Mouse (Mus musculus) forebrain, embryonic 10.5 days (tissue): ENCODE measurements around the gene Lcmt1. TPM values are rescaled to one million over a fixed set of nuclear protein-coding genes. Genes with fewer than 3 reads are reported as not detected.

Source experiments
- DNase-seq: peaks from one replicate; pipeline ENCODE4 v3.0.0-alpha.2; 2017; ENCODE audit warnings: low spot score; ENCODE audit errors: extremely low spot score
- H3K27ac ChIP-seq: fragments of 300-500 bp; sonication (generic); 2 replicates; pipeline ENCODE4 v1.5.1; 2016; ENCODE audit warnings: mild to moderate bottlenecking
- H3K27me3 ChIP-seq: fragments of 300-500 bp; sonication (generic); 2 replicates; pipeline ENCODE4 v1.6.1; 2016; ENCODE audit warnings: mild to moderate bottlenecking; ENCODE audit not compliant: poor library complexity, severe bottlenecking
- H3K36me3 ChIP-seq: fragments of 300-500 bp; sonication (generic); replicated peaks from 2 replicates; pipeline ENCODE4 v1.6.1; 2016; ENCODE audit warnings: mild to moderate bottlenecking, moderate library complexity
- H3K4me1 ChIP-seq: fragments of 300-500 bp; sonication (generic); 2 replicates; pipeline ENCODE4 v1.6.1; 2016
- H3K4me3 ChIP-seq: fragments of 300-500 bp; sonication (generic); 2 replicates; pipeline ENCODE4 v1.5.1; 2016; ENCODE audit warnings: mild to moderate bottlenecking, moderate library complexity
- H3K9me3 ChIP-seq: fragments of 300-500 bp; sonication (generic); 2 replicates; pipeline ENCODE4 v1.6.1; 2016; ENCODE audit warnings: mild to moderate bottlenecking, moderate library complexity
- WGBS: fragments of 180-500 bp; shearing (Covaris S2); methylation state at CpG from one replicate; pipeline ENCODE4 v1.1.7; 2016; 5-methylcytosine and 5-hydroxymethylcytosine counted together
- polyA plus RNA-seq: library from polyadenylated mRNA; unstranded; fragments of >200 nt; fragmentation: Nextera tagmentation; extraction: Ambion mirVana; gene quantifications from 2 replicates; pipeline ENCODE4 v1.2.1, GENCODE M21; 2016

Gene Lcmt1
- polyA plus RNA-seq, 1 experiment from 2014 or later, result 52.0 TPM

DNA sequence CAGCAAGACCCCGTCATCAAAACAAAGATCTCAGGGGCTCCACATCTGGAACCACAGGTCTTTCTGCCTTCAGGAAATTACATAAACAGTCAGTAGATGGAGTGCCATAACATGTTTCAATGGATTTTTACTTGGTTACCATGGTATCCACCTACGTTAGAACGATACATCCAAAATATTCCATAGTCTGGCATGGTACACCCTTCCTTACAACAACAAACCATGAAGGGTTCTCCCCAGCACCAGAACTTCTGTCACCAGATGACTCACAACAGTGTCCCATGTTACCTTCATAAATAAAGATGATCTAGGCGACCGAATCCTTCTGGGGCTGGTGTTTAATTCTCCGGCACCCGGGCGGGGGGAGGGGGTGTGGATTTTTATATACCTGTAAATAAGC is 5.6 kb upstream of the Lcmt1 start:
- Histone ChIP-seq H3K36me3 (peaks cover 16% of the 10 kb centered on the region), H3K4me1 (peaks cover 41% of the 10 kb centered on the region), H3K27ac (no peak overlapping the region), H3K9me3 (no peaks in the 10 kb centered on the region), H3K4me3 (no peak overlapping the region), H3K27me3 (no peaks in the 10 kb centered on the region)
- WGBS, result 95% methylated on average over 8 of the region's 8 CpGs
- DNase-seq, result no peak

DNA sequence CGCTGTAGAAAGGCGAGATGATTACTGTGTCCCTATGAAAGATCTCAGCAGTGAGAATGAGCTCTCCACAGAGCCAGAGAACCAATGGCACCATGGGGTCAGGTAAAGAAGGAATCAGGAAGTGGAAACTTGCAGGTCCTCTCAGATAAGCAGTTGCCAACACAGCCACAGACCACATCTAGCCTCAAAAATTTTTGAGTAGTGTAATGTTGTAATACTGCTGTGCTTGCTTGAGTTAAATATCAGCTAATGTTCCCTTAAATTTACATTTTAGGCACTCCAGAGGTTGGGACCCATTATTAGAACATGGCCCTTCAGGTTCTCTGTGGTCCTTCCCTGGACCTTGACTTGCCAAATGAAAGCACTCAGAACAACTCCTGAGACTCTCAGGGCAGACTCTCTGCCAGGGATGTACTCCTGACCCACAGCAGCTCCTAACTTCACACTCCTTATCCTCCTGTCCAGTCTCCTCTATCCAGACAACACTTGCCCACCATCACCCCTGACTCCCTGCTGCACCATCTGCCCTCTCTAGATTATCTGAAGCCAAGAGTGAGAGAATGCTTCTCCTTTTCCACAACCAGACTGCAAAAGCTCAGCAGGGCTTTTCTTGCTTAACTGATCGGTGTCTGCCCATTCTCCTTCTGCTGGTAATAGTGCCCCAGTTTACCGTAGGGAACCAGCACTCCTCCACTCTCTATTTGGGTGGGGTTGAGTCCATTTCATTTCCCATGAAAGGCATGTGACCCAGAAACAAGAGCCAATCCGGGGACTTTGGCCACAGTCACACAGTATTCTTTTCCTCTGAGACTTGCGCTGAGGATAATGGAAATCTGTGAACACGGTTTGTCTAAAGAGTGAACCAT is 3.5 kb upstream of the Lcmt1 start:
- Histone ChIP-seq H3K27me3 (no peaks in the 10 kb centered on the region), H3K36me3 (peaks cover 13% of the 10 kb centered on the region), H3K27ac (peak overlapping the region; percentile 35; the same call in 1 of the 2 replicates), H3K9me3 (no peaks in the 10 kb centered on the region), H3K4me1 (peaks cover 45% of the 10 kb centered on the region), H3K4me3 (no peak overlapping the region)
- DNase-seq, result no peak
- WGBS, result 86% methylated on average over 7 of the region's 7 CpGs

DNA sequence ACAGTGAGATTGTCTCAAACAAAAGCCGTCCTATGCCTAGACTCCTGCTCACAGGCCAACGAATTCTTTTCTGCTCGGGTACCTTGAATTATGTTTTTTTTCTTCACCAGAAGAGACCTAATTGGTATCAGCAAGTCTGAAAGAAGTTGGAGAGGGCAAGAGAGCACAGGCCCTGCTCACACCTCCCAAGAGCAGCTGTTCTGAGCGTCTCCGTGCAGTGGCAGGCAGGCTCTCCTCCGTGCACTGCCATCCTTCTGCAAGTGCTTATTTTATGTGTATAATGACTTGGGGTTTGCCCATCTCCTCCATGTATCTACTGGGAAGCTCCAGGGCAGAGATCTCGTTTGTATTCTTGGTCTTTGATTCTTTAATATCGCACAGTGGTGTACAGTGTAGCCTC is 2.8 kb upstream of the Lcmt1 start:
- H3K27ac ChIP-seq, result peak overlapping the region; percentile 35; the same call in 1 of the 2 replicates
- H3K27me3 ChIP-seq, result no peaks in the 10 kb centered on the region
- no peak overlapping the region for H3K4me3 ChIP-seq
- H3K9me3 ChIP-seq, result peaks cover 4% of the 10 kb centered on the region; the same call in 1 of the 2 replicates
- peaks cover 45% of the 10 kb centered on the region for H3K4me1 ChIP-seq
- DNase-seq, result no peak
- 81% methylated on average over 8 of the region's 8 CpGs for WGBS
- peaks cover 13% of the 10 kb centered on the region for H3K36me3 ChIP-seq

DNA sequence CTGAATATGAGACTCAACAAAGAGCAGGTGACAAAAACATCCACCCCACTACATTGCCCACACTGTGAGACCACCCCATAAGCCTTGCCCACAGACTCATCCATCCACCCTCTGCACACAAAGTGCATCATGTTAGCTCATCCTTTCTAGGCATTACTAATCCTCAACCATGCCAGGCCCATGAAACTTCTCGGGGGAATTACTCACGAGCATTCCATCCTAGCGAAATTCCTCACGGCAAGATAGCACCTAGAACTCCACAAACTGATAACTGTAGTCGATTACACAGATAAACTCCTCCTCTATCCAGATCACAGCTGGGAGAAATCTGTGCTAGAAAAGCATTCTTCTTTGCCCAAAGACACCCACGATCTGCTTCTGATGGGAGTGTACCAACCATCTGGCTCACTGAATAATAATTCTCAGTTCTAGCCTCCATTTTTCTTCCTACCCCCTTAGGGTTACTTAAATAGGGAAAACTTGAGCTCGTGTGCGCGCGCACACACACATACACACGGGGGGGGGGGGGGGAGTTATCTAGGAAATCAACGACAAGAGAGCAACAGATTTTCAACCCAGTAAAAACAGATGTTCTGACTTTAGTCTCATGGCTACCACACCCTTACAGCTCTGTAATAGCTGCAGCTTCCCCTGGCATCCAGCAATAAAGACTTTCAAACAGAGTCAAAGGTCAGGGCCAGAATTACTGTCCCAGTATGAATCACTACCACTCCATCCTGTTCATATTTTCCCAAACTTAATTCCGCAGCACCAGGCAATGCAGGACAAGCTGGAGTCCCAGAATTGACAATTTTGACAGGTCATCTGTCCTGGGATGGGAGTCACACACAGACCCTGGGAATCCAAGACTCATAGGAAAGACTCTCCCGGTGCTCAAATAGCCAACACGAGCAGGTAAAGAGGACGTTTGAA is 2.1 kb upstream of the Lcmt1 start:
- WGBS, result 87% methylated on average over 16 of the region's 16 CpGs
- no peak overlapping the region for H3K27ac ChIP-seq
- H3K9me3 ChIP-seq, result peaks cover 6% of the 10 kb centered on the region; the same call in 1 of the 2 replicates
- no peak for DNase-seq
- peaks cover 45% of the 10 kb centered on the region for H3K4me1 ChIP-seq
- peak overlapping the region; percentile 77; the same call in 1 of the 2 replicates for H3K4me3 ChIP-seq
- H3K27me3 ChIP-seq, result no peaks in the 10 kb centered on the region
- peaks cover 13% of the 10 kb centered on the region for H3K36me3 ChIP-seq

DNA sequence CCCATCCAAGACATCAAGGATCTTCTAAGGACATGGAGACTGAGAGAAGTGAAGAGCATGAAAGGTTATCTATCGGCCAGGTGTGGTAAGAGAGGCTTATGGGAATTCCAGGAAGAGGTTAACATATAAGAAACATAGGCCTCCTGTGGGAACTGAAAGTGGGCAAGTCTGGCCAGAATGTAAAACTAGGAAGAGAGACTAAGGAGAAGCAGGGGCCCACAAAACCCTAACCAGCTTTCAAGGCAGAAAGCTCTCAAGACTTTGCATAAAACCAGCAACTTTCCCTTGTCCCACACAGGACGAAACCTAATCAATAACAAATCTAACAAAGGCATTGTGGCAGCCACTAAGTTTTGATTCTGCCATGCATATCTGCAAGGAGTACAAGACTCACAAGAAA is 1.4 kb upstream of the Lcmt1 start:
- Histone ChIP-seq H3K27ac (no peak overlapping the region), H3K4me3 (peak overlapping the region; percentile 77), H3K4me1 (peaks cover 45% of the 10 kb centered on the region), H3K27me3 (no peaks in the 10 kb centered on the region), H3K36me3 (peaks cover 11% of the 10 kb centered on the region), H3K9me3 (peaks cover 6% of the 10 kb centered on the region; the same call in 1 of the 2 replicates)
- WGBS, result 88% methylated on average over 2 of the region's 2 CpGs
- DNase-seq, result no peak

DNA sequence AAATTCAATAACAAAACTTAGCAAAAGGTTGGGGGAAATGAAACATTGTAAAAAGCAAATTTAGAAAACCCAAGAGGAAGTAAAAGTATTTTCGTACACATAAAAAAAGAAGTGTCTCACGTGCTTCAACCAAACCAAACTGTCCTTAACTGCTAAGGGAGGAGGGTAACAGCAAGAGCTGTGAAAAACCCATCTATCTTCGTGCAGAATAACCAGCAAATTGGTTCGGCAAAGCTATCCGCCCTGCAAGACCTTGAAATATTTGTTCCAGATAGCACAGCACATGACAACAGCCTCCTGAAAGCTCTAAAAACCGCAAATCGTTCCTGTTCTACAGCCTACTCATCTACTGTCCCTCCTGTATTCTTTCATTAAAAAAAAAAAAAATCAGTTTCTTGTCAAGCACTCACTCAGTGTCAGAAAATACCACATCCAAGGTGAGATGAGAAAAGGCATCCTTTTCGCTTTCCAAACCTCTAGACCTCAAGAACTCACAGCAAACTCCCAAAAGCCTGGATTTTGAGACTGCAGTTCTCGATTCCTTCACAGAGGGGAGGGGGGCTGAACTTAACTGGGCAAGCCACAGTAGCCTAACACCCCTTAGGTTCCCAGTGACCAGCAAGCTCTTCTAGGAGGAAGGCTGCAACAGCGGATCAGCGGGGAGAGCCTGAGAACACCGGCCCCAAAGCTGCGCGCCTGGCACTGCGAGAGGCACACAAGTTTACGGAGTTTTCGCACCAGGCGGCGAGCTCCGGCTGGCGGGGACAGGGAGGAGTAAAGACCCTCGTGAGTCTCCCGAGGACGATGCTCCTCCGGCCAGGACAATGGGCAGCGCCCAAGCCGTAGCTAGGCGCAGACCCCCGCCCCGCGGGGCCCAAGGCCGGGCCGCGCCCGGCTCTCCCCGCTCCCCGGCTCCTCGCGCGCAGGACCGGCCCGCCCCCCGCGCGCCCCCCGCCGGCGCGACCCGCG is 522 bp upstream of the Lcmt1 start:
- H3K4me3 ChIP-seq, result peak overlapping the region; percentile 77
- peaks cover 6% of the 10 kb centered on the region; the same call in 1 of the 2 replicates for H3K9me3 ChIP-seq
- peak overlapping the region; percentile 91 for H3K27ac ChIP-seq
- no peaks in the 10 kb centered on the region for H3K27me3 ChIP-seq
- WGBS, result 4% methylated on average over 49 of the region's 51 CpGs
- DNase-seq, result peak; percentile 66
- peaks cover 9% of the 10 kb centered on the region; the same call in 1 of the 2 replicates for H3K36me3 ChIP-seq
- H3K4me1 ChIP-seq, result peaks cover 45% of the 10 kb centered on the region

DNA sequence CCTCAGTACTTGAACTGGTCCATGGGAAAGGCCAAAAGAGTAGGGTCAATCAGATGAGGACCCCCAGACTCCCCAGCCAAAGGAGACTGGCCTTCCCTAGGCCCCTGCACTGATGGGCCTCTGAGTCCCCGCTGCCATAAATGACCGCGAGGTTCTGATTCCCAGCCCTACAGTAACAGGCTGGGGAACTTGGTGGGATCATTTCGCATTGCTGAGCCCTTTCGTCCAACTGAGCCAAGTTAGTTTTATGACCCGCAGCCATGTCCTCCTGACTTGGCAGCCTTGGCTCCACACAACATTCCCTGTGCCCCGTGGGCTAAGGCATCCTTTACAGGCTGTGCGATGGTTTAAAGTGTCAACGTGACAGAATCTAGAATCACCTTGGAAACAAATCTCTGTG is 1.1 kb downstream of the Lcmt1 start:
- WGBS, result 44% methylated on average over 9 of the region's 9 CpGs
- Histone ChIP-seq H3K4me1 (peaks cover 42% of the 10 kb centered on the region), H3K36me3 (peaks cover 1% of the 10 kb centered on the region; the same call in 1 of the 2 replicates), H3K27ac (peak overlapping the region; percentile 91), H3K4me3 (peak overlapping the region; percentile 77), H3K27me3 (no peaks in the 10 kb centered on the region), H3K9me3 (peaks cover 6% of the 10 kb centered on the region; the same call in 1 of the 2 replicates)
- DNase-seq, result no peak

DNA sequence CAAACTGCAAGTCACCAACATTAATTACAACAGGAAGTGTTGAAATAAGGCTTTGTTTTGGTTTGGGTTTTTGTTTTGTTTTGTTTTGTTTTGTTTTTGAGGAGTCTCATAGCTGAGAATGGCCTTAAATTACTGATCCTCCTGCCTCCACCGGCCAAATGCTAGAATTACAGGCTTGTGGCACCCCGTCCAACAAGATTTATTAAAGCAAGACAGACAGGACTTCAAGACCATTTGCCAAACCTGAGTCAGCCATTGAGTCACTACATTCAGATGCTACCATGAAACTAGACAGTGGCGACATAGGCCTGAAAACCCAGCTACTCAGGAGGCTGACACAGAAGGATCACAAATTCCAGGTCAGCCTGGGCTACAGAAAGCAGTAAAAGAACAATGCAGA is 1.9 kb downstream of the Lcmt1 start:
- Histone ChIP-seq H3K4me1 (peaks cover 34% of the 10 kb centered on the region), H3K27ac (no peak overlapping the region), H3K36me3 (no peaks in the 10 kb centered on the region; the same call in 1 of the 2 replicates), H3K4me3 (no peak overlapping the region), H3K9me3 (peaks cover 6% of the 10 kb centered on the region; the same call in 1 of the 2 replicates), H3K27me3 (no peaks in the 10 kb centered on the region)
- 65% methylated on average over 3 of the region's 3 CpGs for WGBS
- DNase-seq, result no peak

DNA sequence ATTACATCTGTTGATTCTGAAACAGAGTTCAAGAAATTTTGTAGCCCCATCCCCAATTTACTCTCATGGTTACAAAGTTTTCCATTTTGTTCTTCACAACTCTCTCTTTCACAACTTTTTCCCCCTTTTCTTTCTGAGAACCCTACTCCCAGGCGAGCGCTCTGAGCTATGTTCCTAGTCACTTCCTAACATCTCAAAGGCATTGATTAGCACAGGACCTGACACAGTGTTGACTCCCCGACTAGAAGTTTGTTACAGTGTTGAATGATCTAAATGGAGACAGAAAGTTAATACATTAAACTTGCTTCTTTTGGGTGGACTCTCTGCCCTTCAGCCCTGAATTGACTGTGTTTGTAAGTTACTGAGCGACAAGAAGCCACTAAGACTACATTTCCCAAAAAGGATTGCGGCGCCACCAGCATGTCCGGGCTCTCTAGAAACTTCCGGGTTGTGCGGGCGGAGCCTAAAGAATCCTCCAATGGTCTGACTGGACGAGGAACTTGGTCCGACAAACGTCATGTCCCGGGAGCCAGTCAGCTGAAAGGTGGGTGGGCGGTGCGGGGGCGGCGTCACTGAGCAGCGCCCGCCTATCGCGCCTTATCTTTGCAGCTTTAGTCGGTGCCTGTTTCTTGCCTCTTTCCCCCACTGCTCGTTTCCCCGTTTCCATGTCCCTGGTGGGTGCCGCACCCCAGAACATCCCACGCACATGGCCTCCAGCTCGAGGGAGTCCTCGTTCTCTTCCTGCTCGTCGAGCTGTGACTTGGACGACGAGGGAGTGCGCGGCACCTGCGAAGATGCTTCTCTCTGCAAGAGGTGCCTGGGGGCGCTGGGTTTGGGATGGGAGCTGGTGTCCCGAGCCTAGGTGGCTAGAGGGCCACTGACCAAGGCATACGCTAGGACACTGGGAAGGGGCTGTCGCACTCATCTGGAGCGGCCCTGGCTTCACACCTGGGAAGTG is 8.1 kb downstream of the Lcmt1 start:
- H3K27me3 ChIP-seq, result no peaks in the 10 kb centered on the region
- DNase-seq, result peak; percentile 95
- H3K9me3 ChIP-seq, result no peaks in the 10 kb centered on the region
- peaks cover 16% of the 10 kb centered on the region for H3K4me1 ChIP-seq
- H3K27ac ChIP-seq, result peak overlapping the region; percentile 86
- H3K4me3 ChIP-seq, result peak overlapping the region; percentile 86
- WGBS, result 4% methylated on average over 41 of the region's 41 CpGs
- H3K36me3 ChIP-seq, result peaks cover 9% of the 10 kb centered on the region; the same call in 1 of the 2 replicates

DNA sequence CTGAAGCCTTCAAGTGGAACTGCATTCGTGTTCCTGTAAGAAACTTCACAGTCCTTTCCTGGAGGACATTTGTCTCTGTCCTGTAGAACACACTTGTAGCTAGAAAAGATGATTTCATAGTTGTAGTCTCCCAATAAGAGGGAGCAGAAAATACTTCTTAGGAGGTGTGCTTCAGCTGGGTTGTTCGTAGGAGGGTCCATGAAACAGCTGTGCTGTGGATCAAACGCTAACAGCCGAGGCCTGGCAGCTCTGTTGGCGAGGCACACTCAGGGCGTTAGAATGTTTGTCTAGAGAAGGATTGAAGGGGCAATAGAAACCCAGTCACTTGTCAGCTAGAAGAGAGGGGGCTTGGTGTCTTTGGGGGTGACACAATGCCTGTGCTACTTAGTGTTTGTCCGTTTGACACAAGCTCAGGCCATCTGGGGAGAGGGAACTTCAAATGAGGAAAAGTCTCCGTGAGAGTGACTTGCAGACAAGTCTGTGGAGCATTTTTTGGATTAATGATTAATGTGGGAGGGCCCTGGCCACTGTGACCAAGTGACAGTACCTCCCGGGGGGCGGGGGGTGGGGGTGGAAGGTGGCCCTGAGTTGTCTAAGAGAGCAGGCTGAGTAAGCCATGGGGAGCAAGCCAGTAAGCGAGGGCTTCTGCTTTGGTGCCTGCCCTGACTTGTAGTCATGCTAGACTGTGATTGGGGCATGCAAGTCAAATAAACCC is 16.3 kb downstream of the Lcmt1 start:
- Histone ChIP-seq H3K36me3 (peaks cover 63% of the 10 kb centered on the region), H3K27ac (no peak overlapping the region), H3K27me3 (no peaks in the 10 kb centered on the region), H3K4me1 (no peaks in the 10 kb centered on the region), H3K4me3 (no peak overlapping the region), H3K9me3 (no peaks in the 10 kb centered on the region)
- WGBS, result 87% methylated on average over 11 of the region's 11 CpGs
- no peak for DNase-seq
